Mouse (Mus musculus): ENCODE measurements around the gene Rapgef6.

DNA sequence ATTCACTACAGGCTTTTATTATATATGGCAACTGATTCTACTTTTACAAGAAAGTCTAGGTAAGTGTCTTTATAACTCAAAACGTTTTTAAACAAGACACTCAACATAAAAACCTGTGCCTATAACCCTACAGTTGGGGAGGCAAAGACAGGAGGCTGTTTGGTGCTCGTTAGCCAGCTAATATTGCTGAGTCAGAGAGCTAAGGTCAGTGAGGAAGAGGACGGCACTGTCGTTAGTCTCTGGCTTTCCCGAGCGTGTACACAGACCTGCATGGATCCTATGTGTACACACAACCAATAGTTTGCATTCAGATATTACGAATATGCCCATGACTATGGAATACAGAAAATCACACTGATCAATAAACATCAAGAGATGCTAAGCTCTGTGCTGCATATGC is 208.7 kb downstream of the Rapgef6 start:
- TF ChIP-seq POLR2A (IDR thresholded peaks at IDR 0.05; ENCODE audit: extremely low read depth, insufficient read depth, low read length) (no peak), CTCF (IDR thresholded peaks at IDR 0.05; ENCODE audit: low read depth, low read length) (no peak)
